Mouse (Mus musculus) brain, embryonic 14.5 days (tissue): Measurements from ENCODE around the gene Nkain2. TPM values are rescaled to one million over a fixed set of nuclear protein-coding genes. Genes with fewer than 3 reads are reported as not detected.
"Not testable (repeated sequence)": the region's sequence is repeated elsewhere in the genome, so short reads cannot be mapped to it uniquely, and the experiment has no call there.

Experiments used
- DNase-seq: peaks from one replicate; pipeline ENCODE4 v3.0.0-alpha.2; 2011; ENCODE audit warnings: low read depth
- CTCF ChIP-seq: fragments of 200-500 bp; IDR thresholded peaks from 2 replicates; pipeline ENCODE4 v1.5.1; 2012; ENCODE audit warnings: inconsistent platforms, mild to moderate bottlenecking, moderate library complexity, borderline replicate concordance; ENCODE audit not compliant: insufficient read depth, insufficient read length; ENCODE audit errors: extremely low read depth
- POLR2A ChIP-seq: fragments of 200-500 bp; IDR thresholded peaks from 2 replicates; pipeline ENCODE4 v1.6.1; 2012; ENCODE audit warnings: mild to moderate bottlenecking, inconsistent platforms, borderline replicate concordance; ENCODE audit not compliant: poor library complexity, insufficient read depth, insufficient read length, severe bottlenecking; ENCODE audit errors: extremely low read depth
- polyA plus RNA-seq: library from polyadenylated mRNA; depleted of rRNA; stranded (reverse); fragments of >200 nt; gene quantifications from 2 replicates; pipeline ENCODE4 v1.2.3, GENCODE M21; 2012

Nkain2 gene
- polyA plus RNA-seq, 1 experiment, result 12.9 TPM

GRCm38 (mm10) chr10:31947178-31947726 lies 943.0 kb downstream of the Nkain2 start:
- no peak for DNase-seq
- TF ChIP-seq POLR2A, result no peak
- no peak for TF ChIP-seq CTCF

GRCm38 (mm10) chr10:31931961-31932360 lies 958.3 kb downstream of the Nkain2 start:
- TF ChIP-seq POLR2A, result no peak
- TF ChIP-seq CTCF, result no peak
- no peak for DNase-seq

GRCm38 (mm10) chr10:31927657-31928056 lies 962.6 kb downstream of the Nkain2 start:
- TF ChIP-seq CTCF (no peak), POLR2A (no peak)
- DNase-seq, result no peak

- not testable (repeated sequence) for DNase-seq
Observed at GRCm38 (mm10) chr10:31920901-31921300, 969.4 kb downstream of the Nkain2 start.

GRCm38 (mm10) chr10:31907488-31907887 lies 982.8 kb downstream of the Nkain2 start:
- peak; percentile 50 for DNase-seq
- TF ChIP-seq POLR2A, result no peak
- no peak for TF ChIP-seq CTCF

- no peak for DNase-seq
- TF ChIP-seq POLR2A (no peak), CTCF (no peak)
Observed at GRCm38 (mm10) chr10:31899501-31899900, 990.8 kb downstream of the Nkain2 start.

GRCm38 (mm10) chr10:31873323-31873895 lies 1016.9 kb downstream of the Nkain2 start:
- TF ChIP-seq POLR2A (no peak), CTCF (no peak)
- peak; percentile 84 for DNase-seq

- no peak for DNase-seq
- TF ChIP-seq POLR2A (no peak), CTCF (no peak)
Observed at GRCm38 (mm10) chr10:31868275-31868674, 1022.0 kb downstream of the Nkain2 start.

GRCm38 (mm10) chr10:31827041-31827440 lies 1063.2 kb downstream of the Nkain2 start:
- TF ChIP-seq CTCF (no peak), POLR2A (no peak)
- DNase-seq, result no peak

GRCm38 (mm10) chr10:31812543-31812942 lies 1077.7 kb downstream of the Nkain2 start:
- TF ChIP-seq POLR2A (no peak), CTCF (no peak)
- peak; percentile 75 for DNase-seq

GRCm38 (mm10) chr10:31742443-31743057 lies 1147.7 kb downstream of the Nkain2 start:
- peak; percentile 87 for DNase-seq
- no peak for TF ChIP-seq POLR2A
- peak; percentile 89 for TF ChIP-seq CTCF

GRCm38 (mm10) chr10:31728036-31728435 lies 1162.2 kb downstream of the Nkain2 start:
- TF ChIP-seq POLR2A (no peak), CTCF (no peak)
- no peak for DNase-seq

GRCm38 (mm10) chr10:31647270-31647669 lies 1243.0 kb downstream of the Nkain2 start:
- DNase-seq, result no peak
- TF ChIP-seq CTCF, result no peak
- TF ChIP-seq POLR2A, result no peak
